Mouse (Mus musculus): ENCODE measurements around the gene Prap1. TPM values are rescaled to one million over a fixed set of nuclear protein-coding genes. Genes with fewer than 3 reads are reported as not detected.

Prap1 gene
- not detected for total RNA-seq (2021)
- long read RNA-seq, experiment 1, result 0 reads
- long read RNA-seq, experiment 2, result 0 reads

GRCm38 (mm10) chr7:140092924-140093528 lies at the start of gene Prap1:
TSS of gene Prap1 (plus strand) at chr7:140093395.
- DNase-seq, result no peak

DNA sequence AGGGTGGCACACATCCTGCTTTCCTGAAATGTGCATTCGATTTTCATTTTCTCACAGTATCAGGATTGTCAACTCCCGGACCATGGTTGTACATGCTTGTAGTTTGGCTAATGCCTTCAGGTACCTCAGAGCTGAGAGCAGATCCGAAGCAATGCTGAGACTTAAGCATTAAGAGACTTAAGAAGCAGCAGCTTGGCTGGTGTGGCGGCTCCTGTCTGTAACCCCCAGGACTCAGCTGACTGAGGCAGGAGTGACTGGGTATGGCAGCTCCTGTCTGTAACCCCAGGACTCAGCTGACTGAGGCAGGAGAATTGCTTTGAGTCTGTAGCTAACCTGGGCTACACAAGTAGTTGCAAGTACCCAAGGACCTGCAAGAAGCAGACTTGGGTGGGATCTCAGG lies 47.6 kb upstream of the Prap1 start:
- no peak for DNase-seq

DNA sequence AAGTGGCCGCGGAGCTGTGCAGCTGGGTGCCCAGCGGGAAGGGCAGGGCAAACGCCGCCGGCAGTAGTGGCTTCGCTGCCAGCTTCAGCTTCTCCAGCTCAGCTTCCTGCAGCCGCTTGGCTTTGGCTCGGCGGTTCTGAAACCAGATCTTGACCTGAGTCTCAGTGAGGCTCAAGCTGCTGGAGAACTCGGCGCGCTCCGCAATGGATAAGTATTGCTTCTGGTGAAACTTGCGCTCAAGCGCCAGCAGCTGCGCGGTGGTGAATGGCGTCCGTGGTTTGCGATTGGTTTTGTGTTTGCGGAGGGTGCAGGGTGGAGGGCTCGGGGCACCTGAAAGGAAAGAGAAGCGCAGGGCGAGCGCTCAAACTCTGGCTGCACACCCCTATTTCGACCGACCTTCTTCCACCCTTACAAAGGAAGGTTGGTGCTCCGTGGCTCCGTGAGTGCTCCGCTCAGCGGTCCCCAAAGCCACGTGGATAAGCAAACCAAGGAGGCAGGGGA lies 45.3 kb upstream of the Prap1 start:
- DNase-seq, result peak; percentile 25

GRCm38 (mm10) chr7:140048361-140049114 lies 44.7 kb upstream of the Prap1 start, which contains the start of gene Msx3:
TSS of gene Msx3 (minus strand) at chr7:140049089.
- DNase-seq, result no peak

GRCm38 (mm10) chr7:140049115-140049689 lies 44.0 kb upstream of the Prap1 start:
- peak; percentile 40 for DNase-seq

- DNase-seq, result no peak
Measured at GRCm38 (mm10) chr7:140054124-140054523, 39.1 kb upstream of the Prap1 start.

DNA sequence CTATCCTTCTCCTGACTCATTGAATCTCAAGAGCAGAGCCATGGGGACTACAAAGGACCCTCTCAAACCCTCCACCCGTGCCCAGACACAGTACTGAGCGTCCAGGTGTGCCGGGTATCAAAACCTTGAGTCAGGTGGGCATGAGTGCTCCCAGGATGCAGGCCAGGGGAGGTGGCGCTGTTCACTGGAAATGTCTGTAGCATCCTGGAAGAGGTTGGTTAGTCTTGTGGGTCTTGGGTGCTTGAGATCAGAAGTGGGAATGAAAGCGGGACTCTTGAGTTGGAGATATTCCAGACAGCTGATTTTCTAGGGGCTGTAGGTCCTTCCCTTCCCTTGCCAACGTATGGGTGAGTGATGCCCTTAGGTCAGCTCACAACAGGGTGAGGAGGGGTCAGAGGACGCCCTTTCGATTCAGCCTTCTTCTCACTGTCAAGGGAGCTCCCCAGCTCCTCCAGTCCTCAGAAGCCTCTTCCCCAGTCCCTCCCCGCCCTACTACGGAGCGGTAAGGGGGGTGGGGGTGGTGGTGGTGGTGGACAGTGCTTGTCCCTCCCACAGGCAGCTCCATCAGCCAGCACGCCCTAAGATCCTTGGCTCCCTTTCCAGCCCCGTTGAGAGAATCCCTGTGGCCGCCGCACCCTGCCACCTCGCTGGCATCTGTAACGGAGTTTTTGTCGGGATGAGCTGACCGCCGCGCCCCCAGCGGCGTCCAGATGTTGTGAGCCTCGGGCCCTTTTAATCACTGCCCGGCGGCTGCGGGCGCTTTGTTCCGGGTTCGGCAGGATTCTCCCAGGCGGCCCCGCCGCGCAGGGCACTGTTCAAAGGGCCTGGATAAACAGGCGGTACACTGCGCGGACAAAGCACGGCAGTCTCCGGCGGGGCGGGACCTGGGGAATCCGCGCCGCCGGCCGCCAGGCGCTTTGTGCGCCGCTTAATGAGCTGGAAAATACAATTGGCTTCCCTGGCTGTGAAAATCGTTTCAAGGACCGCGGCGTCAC lies 35.5 kb upstream of the Prap1 start:
- peak; percentile 56 for DNase-seq

- no peak for DNase-seq
Measured at GRCm38 (mm10) chr7:140058528-140058927, 34.7 kb upstream of the Prap1 start.

DNA sequence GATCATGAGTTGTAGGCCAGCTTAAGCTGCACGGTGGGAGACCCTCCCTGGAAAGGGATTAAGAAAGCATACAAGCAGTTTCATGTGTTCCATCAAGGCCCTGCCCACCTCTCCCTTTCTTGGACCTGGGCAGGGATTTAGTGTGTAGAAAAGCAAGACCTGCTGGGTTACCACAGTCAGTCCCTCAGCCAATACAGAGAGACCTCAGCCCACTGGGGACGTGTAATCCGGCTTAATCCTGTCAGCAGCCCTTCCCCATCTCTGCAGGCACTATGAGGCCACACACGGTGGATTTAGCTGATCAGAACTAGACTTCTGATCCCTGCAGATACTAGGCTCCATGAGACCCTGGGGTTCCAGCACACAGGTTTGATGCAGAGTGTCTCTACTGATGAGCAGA lies 33.6 kb upstream of the Prap1 start:
- DNase-seq, result no peak

GRCm38 (mm10) chr7:140060936-140061831 lies 32.0 kb upstream of the Prap1 start:
- DNase-seq, result peak; percentile 50

GRCm38 (mm10) chr7:140061832-140062130 lies 31.4 kb upstream of the Prap1 start:
- DNase-seq, result no peak

GRCm38 (mm10) chr7:140062307-140062706 lies 30.9 kb upstream of the Prap1 start:
- peak; percentile 45 for DNase-seq

- peak; percentile 81 for DNase-seq
Measured at GRCm38 (mm10) chr7:140063092-140063491, 30.1 kb upstream of the Prap1 start.

DNA sequence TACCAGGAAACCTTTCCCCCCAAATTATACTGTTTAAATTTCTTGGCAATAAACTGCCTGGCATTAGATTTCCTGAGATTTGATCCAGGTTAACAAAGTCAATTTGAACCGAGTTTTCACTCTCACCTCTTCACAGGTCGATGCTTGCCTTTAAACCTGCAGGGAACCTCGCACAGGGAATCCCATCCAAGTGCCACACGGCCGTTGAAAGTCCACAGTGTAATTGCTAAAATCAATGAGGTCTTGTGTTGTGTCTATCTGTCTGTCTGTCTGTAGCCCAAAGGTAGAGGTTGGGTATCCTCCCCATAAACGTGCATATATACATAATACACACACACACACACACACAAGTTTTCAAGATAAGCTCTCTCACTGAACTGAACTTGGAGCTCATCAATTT lies 25.8 kb upstream of the Prap1 start:
- DNase-seq, result no peak

DNA sequence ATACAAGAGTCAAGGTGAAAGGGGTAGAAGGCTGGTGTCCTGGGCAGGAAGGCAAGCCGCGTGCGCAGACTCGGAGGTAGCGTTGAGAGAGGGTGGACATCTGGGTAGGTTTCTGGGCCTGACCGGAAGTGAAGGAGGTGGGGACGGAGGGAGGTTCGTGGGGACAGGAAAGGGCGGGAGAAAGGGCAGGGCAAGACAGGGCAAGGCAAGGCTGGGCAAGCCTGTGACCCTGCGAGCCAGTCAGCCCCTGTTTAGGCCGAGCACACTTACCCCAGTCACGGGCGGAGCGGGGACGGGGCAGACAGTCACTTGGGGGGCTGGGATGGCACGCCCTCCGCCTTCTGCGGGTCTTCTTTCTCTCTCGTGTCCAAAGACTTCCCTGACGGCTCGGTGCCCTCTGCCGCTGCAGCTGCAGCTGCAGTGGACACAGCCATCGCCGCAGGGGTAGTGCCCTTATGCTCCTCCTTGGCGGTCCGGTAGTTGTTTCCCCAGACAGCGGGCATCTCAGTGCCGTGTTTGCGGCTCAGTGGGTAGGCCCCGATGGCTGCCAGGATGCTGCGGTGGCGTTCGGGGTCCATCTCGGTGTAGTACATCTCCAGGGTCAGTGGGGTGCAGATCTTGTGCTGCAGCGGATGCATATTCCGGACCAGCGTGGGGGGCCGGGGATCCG lies 23.0 kb upstream of the Prap1 start:
- DNase-seq, result peak; percentile 36

GRCm38 (mm10) chr7:140077698-140078097 lies 15.5 kb upstream of the Prap1 start:
- no peak for DNase-seq

DNA sequence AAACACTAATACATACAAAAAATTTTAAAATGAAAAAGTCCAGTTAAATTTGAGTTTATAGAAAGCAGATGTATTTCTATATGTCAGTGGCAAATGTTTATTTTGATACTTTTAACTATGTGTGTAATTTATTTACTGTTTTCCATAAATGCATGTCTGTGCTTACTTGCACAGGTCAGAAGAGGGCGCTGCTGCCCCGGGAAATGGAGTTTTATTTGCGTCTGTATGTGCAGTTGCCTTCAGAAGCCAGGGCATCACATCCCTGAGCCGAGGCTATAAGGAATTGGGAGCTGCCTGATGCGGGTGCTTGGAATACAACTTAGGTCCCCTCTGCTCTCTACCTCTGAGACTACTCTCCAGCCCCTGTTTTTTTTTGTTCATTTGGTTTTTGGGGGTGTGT lies 14.5 kb upstream of the Prap1 start:
- DNase-seq, result peak; percentile 81

GRCm38 (mm10) chr7:140080503-140081156 lies 12.6 kb upstream of the Prap1 start:
- DNase-seq, result peak; percentile 89

DNA sequence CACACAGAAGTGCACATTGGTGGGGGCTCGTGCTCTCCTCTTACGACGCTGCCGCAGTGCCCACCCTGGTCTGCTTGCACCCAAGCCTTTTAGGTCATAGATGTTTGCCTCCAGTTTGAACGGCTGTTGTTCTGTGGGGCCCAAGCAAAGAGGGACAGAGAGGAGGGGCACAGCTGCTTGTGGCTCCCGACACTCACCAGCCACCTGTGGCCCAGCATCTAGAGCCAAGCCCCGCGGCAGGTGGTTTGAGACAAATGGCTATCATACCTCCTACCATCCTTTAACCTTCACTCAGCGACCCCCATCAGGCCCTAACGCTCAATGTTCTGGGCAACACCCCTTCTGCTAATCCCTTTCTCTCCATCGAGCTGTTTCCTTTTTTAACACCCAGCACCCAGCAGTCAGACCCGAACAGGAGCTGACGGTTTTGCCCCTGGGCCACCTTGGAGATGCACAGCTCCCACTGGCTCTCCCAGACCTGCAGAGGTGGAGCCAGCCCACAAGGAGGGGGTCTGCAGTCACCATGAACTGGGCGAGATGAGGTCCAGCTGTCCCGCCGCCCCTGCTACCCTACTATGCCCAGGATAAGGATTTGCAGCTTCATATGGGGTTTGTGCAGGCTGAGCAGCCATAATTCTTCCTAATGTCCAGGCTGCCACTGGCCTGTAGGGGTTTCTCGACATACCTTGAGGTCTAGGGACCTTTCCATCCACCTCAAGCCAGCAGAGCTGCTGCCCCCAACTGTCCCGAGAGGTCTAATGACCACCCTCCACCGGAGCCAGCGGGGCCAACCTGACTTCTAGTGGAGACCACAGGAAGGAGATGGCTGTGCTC lies 11.6 kb upstream of the Prap1 start:
- no peak for DNase-seq
